15 mouse cellular contexts compared by ENCODE assay signal in genomic region chr10:41040530-41041085, GRCm38 (mm10). TPM values are rescaled to one million over a fixed set of nuclear protein-coding genes. Genes with fewer than 3 reads are reported as not detected.
DNase-seq lines count a peak whose midpoint lies in the region; ATAC-seq lines count a peak whose summit lies in the region.
"Had no signal": no experiment of that assay in that cellular context is flagged by ENCODE, and none has a peak within 500 bp of the region (broad histone marks: within the 10 kb centered on the region; RNA-seq: fewer than 3 reads in every experiment).

No protein-coding gene starts in this region.

- no peaks in the 10 kb centered on the region for H3K36me3 ChIP-seq in heart, embryonic 12.5 days
- H3K36me3 ChIP-seq in neural tube, embryonic 12.5 days = no peaks in the 10 kb centered on the region
- H3K36me3 ChIP-seq in liver, embryonic 13.5 days = no peaks in the 10 kb centered on the region

- H3K4me2 ChIP-seq in heart, embryonic 12.5 days = no peak overlapping the region
- H3K4me2 ChIP-seq in neural tube, embryonic 12.5 days (replicated peaks) = no peak overlapping the region
- H3K4me2 ChIP-seq in liver, embryonic 13.5 days = no peak overlapping the region

- H3K27me3 ChIP-seq in heart, embryonic 12.5 days (replicated peaks) = no peaks in the 10 kb centered on the region
- H3K27me3 ChIP-seq in neural tube, embryonic 12.5 days (replicated peaks) = no peaks in the 10 kb centered on the region
- peaks cover 3% of the 10 kb centered on the region; the same call in 1 of the 2 replicates for H3K27me3 ChIP-seq in liver, embryonic 13.5 days

- no peak overlapping the region for H3K4me3 ChIP-seq in heart, embryonic 12.5 days
- H3K4me3 ChIP-seq in neural tube, embryonic 12.5 days = no peak overlapping the region
- no peak overlapping the region for H3K4me3 ChIP-seq in liver, embryonic 13.5 days (replicated peaks)

- no peaks in the 10 kb centered on the region for H3K4me1 ChIP-seq in heart, embryonic 12.5 days (replicated peaks)
- H3K4me1 ChIP-seq in neural tube, embryonic 12.5 days = no peaks in the 10 kb centered on the region; the same call in 1 of the 2 replicates
- H3K4me1 ChIP-seq in liver, embryonic 13.5 days (replicated peaks) = 0 out of 2 replicates have a peak, but pooled peaks cover 2% of the 10 kb centered on the region

- ATAC-seq in heart, embryonic 12.5 days (ENCODE audit: insufficient number of reproducible peaks, low FRiP score) = peak; percentile 76
- ATAC-seq in neural tube, embryonic 12.5 days (ENCODE audit: low FRiP score, low read depth) = 0 out of 2 replicates have a peak, but pooled peaks have one; percentile 48
- ATAC-seq in liver, embryonic 13.5 days (ENCODE audit: low read depth) = peak; percentile 58

- no peaks in the 10 kb centered on the region for H3K9me3 ChIP-seq in heart, embryonic 12.5 days (replicated peaks)
- H3K9me3 ChIP-seq in neural tube, embryonic 12.5 days = no peaks in the 10 kb centered on the region
- H3K9me3 ChIP-seq in liver, embryonic 13.5 days (replicated peaks) = no peaks in the 10 kb centered on the region

- H3K27ac ChIP-seq in heart, embryonic 12.5 days (ENCODE audit: poor library complexity, severe bottlenecking) = no peak overlapping the region
- no peak overlapping the region for H3K27ac ChIP-seq in neural tube, embryonic 12.5 days
- no peak overlapping the region for H3K27ac ChIP-seq in liver, embryonic 13.5 days
- H3K27ac ChIP-seq: kidney, postnatal 0 days had no signal

- no peak for DNase-seq in heart, adult 18-20 months
- no peak for DNase-seq in neural tube, embryonic 10.5 days (ENCODE audit: extremely low spot score, low spot score)
- no peak for DNase-seq in liver, embryonic 13.5 days
- DNase-seq in gastrocnemius, postnatal 14 days = no peak
- DNase-seq in right cerebral cortex, adult 2 months (ENCODE audit: low spot score in 2 of 2) = no peak
- no peak for DNase-seq in B cell, adult 2 months
- DNase-seq: adrenal gland, postnatal 14 days; cerebellum, adult 11 months; heart, postnatal 14 days; layer of hippocampus, postnatal 36 days; thymus, adult 2 months had no signal

- no peak overlapping the region for H3K9ac ChIP-seq in heart, embryonic 12.5 days
- H3K9ac ChIP-seq in neural tube, embryonic 12.5 days = no peak overlapping the region
- no peak overlapping the region for H3K9ac ChIP-seq in liver, embryonic 13.5 days

- intact Hi-C loops in gastrocnemius, postnatal 14 days (cut with DNase I; ENCODE audit: low total_unique reads) = no loop called here

RNA-seq across cellular contexts. Expression of gene Gpr6, which starts 31.5 kb away (rescaled TPM):
- polyA plus RNA-seq in heart, embryonic 12.5 days (2016; fragmentation: Nextera tagmentation; extraction: Ambion mirVana) = not detected in 2 replicates
- total RNA-seq in heart, adult 18-20 months (2021) = not detected
- not detected in 2 replicates for polyA plus RNA-seq in neural tube, embryonic 12.5 days (2016; fragmentation: Nextera tagmentation; extraction: Ambion mirVana)
- polyA plus RNA-seq in liver, embryonic 13.5 days (2015; fragmentation: Nextera tagmentation; extraction: Ambion mirVana) = not detected in 2 replicates
- not detected for total RNA-seq in gastrocnemius, postnatal 14 days (2021)
- total RNA-seq: adrenal gland, postnatal 14 days; heart, postnatal 14 days; liver, adult 2 months had no signal
- polyA plus RNA-seq: kidney, postnatal 0 days; liver, adult 2 months; thymus, adult 2 months had no signal
